Mouse (Mus musculus) neutrophil, adult 5-6 weeks (primary cell): ENCODE results near the gene Coq9. TPM values are rescaled to one million over a fixed set of nuclear protein-coding genes. Genes with fewer than 3 reads are reported as not detected.

Experiments used
- ATAC-seq: fragments of 151-379, 151-347 bp; 2 replicates; pipeline ENCODE4 v1.8.0; 2017; ENCODE audit warnings: mild to moderate bottlenecking, moderate TSS enrichment; ENCODE audit not compliant: insufficient number of reproducible peaks, poor library complexity, low FRiP score, severe bottlenecking; ENCODE audit errors: extremely low read depth
- total RNA-seq: library from RNA; stranded (forward); fragments of 200-1000 nt; gene quantifications from 2 replicates; pipeline ENCODE4 v1.2.3, GENCODE M21; 2017

The Coq9 gene
- total RNA-seq, 1 experiment from 2014 or later, result 29.4 TPM

GRCm38 (mm10) chr8:94901031-94901430 is 62.9 kb downstream of the Coq9 start:
- no peak for ATAC-seq

DNA sequence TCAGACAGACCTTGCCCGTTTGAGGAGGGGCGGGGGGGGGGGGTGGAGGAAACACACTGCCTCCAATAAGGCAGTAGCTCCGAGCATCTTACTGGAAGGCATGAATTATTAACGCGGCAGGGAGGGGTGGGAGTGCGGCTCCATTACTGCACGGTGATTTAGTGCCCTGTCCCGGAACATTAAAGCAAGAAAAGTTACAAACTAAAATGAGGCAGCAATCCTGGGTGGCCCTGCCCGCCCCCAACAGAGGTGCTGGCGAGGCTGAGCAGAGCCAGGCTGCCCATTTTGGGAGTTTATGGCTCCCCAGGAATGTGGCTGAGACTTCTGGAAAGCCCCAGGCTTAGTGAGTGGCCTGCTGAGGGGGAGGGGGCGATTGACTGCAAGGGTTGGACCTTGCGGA is 65.6 kb downstream of the Coq9 start:
- no peak for ATAC-seq

Other genes starting within 250 kb of the Coq9 start
- 38.4 and 44.0 TPM in 2 replicates for gene Rspry1, start 236.4 kb upstream of the Coq9 start, total RNA-seq
- gene Fam192a, start 236.3 kb upstream of the Coq9 start, total RNA-seq, result 87.2 and 119 TPM in 2 replicates
- 83.4 and 139 TPM in 2 replicates for gene Arl2bp, start 171.7 kb upstream of the Coq9 start, total RNA-seq
- 0.25 and 0.81 TPM in 2 replicates for gene Pllp, start 142.0 kb upstream of the Coq9 start, total RNA-seq
- gene Ccl22, start 92.7 kb upstream of the Coq9 start, total RNA-seq, result not detected in 2 replicates
- gene Cx3cl1, start 66.3 kb upstream of the Coq9 start, total RNA-seq, result not detected in 2 replicates
- gene Ccl17, start 27.9 kb upstream of the Coq9 start, total RNA-seq, result not detected in 2 replicates
- 25.2 and 26.1 TPM in 2 replicates for gene Ciapin1, start within 50 bp of the Coq9 start, total RNA-seq
- gene Polr2c, start 19.1 kb downstream of the Coq9 start, total RNA-seq, result 34.4 and 38.9 TPM in 2 replicates
- 2.2 and 3.3 TPM in 2 replicates for gene Dok4, start 38.0 kb downstream of the Coq9 start, total RNA-seq
- gene Ccdc102a, start 79.8 kb downstream of the Coq9 start, total RNA-seq, result 2.2 and 3.6 TPM in 2 replicates
- gene Adgrg5, start 85.4 kb downstream of the Coq9 start, total RNA-seq, result 4.2 and 4.3 TPM in 2 replicates
- 2.2 and 2.3 TPM in 2 replicates for gene Adgrg1, start 136.4 kb downstream of the Coq9 start, total RNA-seq
- 21.5 and 23.4 TPM in 2 replicates for gene Adgrg3, start 179.4 kb downstream of the Coq9 start, total RNA-seq
- 0.23 TPM in 1 of 2 replicates, not detected in the other for gene Drc7, start 216.8 kb downstream of the Coq9 start, total RNA-seq
- 22.8 and 26.2 TPM in 2 replicates for gene Katnb1, start 242.9 kb downstream of the Coq9 start, total RNA-seq